Mouse (Mus musculus): ENCODE data around the gene Serpine1.

GRCm38 (mm10) chr5:137012401-137012950, 59.6 kb downstream of the Serpine1 start:
- TF ChIP-seq CTCF (IDR thresholded peaks at IDR 0.05; ENCODE audit: low read depth, low read length): no peak
- TF ChIP-seq POLR2AphosphoS5 (IDR thresholded peaks at IDR 0.05; ENCODE audit: insufficient replicate concordance, low read depth, low read length): no peak
